Mouse (Mus musculus): ENCODE results near the gene Kng2. TPM values are rescaled to one million over a fixed set of nuclear protein-coding genes. Genes with fewer than 3 reads are reported as not detected.
A peak's percentile ranks its signal among the peaks of the same experiment; 100 is the strongest.
"Not testable (repeated sequence)": the region's sequence is repeated elsewhere in the genome, so short reads cannot be mapped to it uniquely, and the experiment has no call there.

Kng2 gene
- total RNA-seq (2021) = 1 to 10 TPM in 1 of 2 experiments, under 1 TPM in 1; 0.49 to 1.2 TPM
- long read RNA-seq, experiment 1 = 0 reads
- long read RNA-seq, experiment 2 = 0 reads

GRCm38 (mm10) chr16:23028966-23029600 is at the start of gene Kng2:
TSS of gene Kng2 (minus strand) at chr16:23029482.
- not testable (repeated sequence) for DNase-seq (ENCODE audit: low spot score in 2 of 2)

GRCm38 (mm10) chr16:23077516-23077915 is 48.2 kb upstream of the Kng2 start:
- DNase-seq (ENCODE audit: low spot score in 2 of 2) = not testable (repeated sequence)

DNA sequence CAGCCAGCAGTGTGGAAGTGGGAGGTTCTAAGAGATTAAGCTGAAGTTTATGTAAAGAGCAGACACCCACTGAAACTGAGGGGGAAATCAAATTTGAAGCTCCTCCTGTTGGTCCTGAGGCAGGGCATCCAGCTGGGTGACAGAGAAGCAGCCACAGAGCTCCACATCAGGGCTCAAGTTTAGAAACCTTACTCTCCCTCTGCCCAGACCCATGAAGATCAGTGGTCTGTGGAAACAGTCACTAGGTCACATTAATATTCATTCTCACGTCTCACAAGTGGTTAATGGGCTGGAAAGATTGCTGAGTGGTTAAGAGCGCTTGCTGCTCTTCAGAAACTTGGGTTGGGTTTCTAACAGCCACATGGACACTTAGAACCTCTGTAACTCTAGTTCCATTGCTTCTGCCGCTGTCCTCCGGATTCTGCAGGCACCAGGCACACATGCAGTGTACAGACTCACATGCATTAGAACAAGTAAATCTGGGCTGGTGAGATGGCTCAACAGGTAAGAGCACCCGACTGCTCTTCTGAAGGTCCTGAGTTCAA is 31.6 kb upstream of the Kng2 start:
- not testable (repeated sequence) for DNase-seq (ENCODE audit: low spot score in 2 of 2)

DNA sequence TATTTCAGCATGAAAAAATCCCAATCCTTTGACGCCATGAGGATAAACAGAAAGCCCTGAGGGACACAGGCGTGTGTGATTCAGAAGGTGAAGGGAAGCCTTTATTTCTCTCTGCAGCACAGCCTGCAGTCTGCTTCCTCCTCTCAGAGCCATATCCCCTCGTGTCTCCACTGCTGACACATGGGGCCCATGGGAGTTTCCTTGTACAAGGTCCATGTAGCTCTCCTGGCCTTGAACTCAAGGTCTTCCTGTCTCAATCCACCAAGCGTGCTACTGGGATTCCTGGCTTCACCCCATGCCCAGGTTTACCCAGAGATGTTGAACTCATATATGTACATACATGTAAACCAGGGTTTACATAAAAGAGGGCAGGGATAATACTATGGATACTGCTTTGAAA is 30.3 kb upstream of the Kng2 start:
- DNase-seq (ENCODE audit: low spot score in 2 of 2) = not testable (repeated sequence)

GRCm38 (mm10) chr16:23057668-23058447 is 28.6 kb upstream of the Kng2 start, which contains the start of gene Kng1:
TSS of gene Kng1 (plus strand) at chr16:23057865.
- DNase-seq (ENCODE audit: low spot score in 2 of 2) = not testable (repeated sequence)

- DNase-seq (ENCODE audit: low spot score in 2 of 2) = no peak
These were observed 17.0 kb upstream of the Kng2 start for GRCm38 (mm10) chr16:23046319-23046718.

DNA sequence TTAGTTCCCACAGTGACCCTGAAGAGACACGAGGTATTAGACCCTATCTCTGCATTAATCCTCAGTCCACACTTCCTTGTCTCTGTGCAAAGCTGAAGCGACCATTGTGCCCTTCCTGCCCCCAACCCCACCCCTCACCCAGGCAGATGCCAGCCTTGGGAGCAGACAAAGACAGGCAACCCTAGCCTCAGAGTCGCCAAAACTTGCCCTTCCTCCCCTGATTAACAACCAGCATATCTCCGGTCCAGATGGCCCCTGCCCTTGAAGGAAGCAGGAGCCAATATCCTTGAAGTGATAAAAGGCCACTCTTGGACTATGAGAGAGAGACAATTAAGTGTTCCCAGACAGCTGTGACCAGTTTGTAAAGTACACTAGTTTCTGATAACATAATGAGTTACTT is 11.6 kb upstream of the Kng2 start:
- DNase-seq (ENCODE audit: low spot score in 2 of 2) = no peak

GRCm38 (mm10) chr16:23039281-23039680 is 10.0 kb upstream of the Kng2 start:
- no peak for DNase-seq (ENCODE audit: low spot score in 2 of 2)

DNA sequence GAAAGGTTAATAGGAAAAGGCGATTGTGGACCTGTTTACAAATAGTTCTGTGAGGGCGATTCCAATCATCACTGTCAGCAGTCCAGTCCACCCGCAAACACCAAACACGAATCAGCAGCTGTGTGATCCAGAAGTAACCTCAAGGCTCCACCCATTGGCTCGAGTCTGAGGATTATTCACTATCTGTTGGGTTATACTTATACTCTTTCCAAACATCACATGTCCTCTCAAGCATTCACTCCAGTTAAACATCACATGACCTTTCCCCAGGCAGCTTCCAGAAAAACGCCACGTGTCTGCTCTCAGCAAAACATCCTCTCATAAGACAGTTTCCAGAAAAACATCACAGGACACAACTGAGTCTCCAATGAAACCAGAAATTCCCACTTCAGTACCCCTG is 8.5 kb upstream of the Kng2 start:
- no peak for DNase-seq (ENCODE audit: low spot score in 2 of 2)

DNA sequence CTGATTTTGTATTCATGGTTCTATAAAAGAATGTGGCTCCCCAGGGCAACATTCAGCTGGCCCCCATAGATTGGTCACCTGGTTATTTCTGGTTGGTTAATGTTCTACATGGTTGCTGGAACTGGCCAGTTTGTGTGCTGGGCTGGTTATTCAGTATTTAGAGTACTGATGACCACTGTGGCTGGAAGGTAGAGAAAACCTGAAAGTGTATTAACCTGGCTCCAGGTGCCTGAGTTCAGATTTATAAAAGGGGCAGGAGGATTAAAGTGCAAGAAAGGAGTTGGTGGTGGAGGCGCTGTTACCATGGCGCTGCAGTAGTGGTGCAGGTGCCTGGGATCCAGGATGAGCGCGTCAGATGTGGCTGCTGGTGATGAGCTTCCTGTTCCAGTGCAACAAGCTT is 4.4 kb upstream of the Kng2 start:
- DNase-seq (ENCODE audit: low spot score in 2 of 2) = no peak

- DNase-seq (ENCODE audit: low spot score in 2 of 2) = no peak
These were observed 1.6 kb upstream of the Kng2 start for GRCm38 (mm10) chr16:23030673-23031435.

DNA sequence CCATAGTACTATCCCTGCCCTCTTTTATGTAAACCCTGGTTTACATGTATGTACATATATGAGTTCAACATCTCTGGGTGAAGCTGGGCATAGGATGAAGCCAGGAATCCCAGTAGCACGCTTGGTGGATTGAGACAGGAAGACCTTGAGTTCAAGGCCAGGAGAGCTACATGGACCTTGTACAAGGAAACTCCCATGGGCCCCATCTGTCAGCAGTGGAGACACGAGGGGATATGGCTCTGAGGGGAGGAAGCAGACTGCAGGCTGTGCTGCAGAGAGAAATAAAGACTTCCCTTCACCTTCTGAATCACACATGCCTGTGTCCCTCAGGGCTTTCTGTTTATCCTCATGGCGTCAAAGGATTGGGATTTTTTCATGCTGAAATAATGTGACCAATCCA is 1.9 kb downstream of the Kng2 start:
- not testable (repeated sequence) for DNase-seq (ENCODE audit: low spot score in 2 of 2)

GRCm38 (mm10) chr16:23026582-23026981 is 2.7 kb downstream of the Kng2 start:
- DNase-seq (ENCODE audit: low spot score in 2 of 2) = no peak

DNA sequence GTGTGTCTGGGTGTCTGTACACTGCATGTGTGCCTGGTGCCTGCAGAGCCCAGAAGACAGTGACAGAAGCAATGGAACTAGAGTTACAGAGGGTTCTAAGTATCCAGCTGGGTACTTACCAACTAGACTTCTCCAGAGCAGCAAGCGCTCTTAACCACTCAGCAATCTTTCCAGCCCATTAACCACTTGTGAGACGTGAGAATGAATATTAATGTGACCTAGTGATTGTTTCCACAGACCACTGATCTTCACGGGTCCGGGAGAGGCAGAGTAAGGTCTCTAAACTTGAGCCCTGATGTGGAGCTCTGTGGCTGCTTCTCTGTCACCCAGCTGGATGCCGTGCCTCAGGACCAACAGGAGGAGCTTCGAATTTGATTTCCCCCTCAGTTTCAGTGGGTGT is 4.2 kb downstream of the Kng2 start:
- DNase-seq (ENCODE audit: low spot score in 2 of 2) = no peak

DNA sequence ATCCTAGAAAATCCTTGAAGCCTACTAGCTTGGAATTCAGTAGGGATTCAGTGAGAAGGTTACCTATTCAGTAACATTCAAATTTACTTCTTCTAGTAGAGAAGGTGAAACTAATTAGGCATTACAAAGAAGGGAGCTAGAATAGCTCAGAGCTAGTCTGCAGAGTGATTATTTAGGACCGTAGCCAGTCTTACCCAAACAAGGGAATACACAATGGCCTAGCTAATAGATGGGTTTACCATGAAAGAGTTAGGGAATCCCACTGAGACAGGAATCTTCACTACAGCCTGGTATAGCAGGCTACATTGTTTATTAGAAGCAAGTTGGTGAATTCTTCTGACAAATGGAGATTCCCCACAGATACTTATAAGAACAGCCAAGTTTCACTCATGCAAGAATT is 8.7 kb downstream of the Kng2 start:
- not testable (repeated sequence) for DNase-seq (ENCODE audit: low spot score in 2 of 2)

GRCm38 (mm10) chr16:23014645-23015044 is 14.6 kb downstream of the Kng2 start:
- DNase-seq (ENCODE audit: low spot score in 2 of 2) = not testable (repeated sequence)

DNA sequence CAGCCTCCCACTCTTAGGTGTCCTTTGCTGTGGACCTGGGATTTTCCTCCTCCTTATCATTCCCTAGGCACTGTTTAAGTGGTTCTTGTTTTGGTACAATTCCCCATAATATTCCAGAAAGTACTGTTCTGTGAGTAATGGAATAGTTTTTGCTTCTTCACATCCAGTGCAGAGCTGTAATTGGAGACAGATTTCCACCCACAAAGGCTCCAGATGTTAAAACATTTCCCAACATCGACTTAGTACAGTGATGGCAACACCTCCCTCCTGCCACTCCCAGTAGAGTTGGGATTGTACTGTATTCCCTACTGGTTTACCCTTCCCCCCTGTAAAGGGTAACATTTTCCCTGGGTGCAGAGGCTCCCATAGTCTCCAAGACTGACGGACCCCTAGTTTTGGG is 15.5 kb downstream of the Kng2 start:
- DNase-seq (ENCODE audit: low spot score in 2 of 2) = not testable (repeated sequence)

- not testable (repeated sequence) for DNase-seq (ENCODE audit: low spot score in 2 of 2)
These were observed 32.3 kb downstream of the Kng2 start for GRCm38 (mm10) chr16:22996951-22997350.

GRCm38 (mm10) chr16:22967383-22968030 is 61.8 kb downstream of the Kng2 start:
- DNase-seq (ENCODE audit: low spot score in 2 of 2) = no peak

GRCm38 (mm10) chr16:22963293-22963692 is 66.0 kb downstream of the Kng2 start:
- DNase-seq (ENCODE audit: low spot score in 2 of 2) = peak in 1 of 2 experiments; percentile 1

DNA sequence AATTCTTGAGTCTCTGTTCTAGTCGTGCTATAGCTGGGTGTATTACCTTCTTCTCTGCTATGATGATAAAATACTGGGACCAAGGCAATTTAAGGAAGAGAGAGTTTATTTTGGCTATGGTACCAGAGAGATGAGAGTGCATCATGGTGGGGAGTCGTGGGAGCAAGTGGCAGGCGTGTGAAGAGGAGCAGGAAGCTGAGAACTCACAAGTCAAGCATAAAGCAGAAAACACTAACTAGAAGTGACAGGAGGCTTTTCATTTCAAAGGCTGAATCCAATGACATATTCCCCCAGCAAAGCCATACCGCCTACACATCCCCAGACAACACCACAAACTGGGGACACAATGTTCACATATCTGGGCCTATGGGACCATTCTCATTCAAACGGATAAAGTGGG is 67.0 kb downstream of the Kng2 start:
- DNase-seq (ENCODE audit: low spot score in 2 of 2) = peak in 1 of 2 experiments; percentile 1

Data from gastrocnemius, postnatal 4 days (tissue).